Mouse (Mus musculus) testis, adult 2 months (tissue): ENCODE results near the gene Vps53. TPM values are rescaled to one million over a fixed set of nuclear protein-coding genes. Genes with fewer than 3 reads are reported as not detected.

ENCODE experiments used
- H3K27ac ChIP-seq: fragments of 200-500 bp; 2 replicates; pipeline ENCODE4 v1.5.1; 2012; ENCODE audit warnings: low read depth, low read length; ENCODE audit not compliant: control insufficient read depth, insufficient read depth
- H3K27me3 ChIP-seq: fragments of 200-500 bp; 2 replicates; pipeline ENCODE4 v1.6.1; 2012; ENCODE audit warnings: mild to moderate bottlenecking, low read length, moderate library complexity; ENCODE audit not compliant: control insufficient read depth, insufficient read depth
- H3K36me3 ChIP-seq: fragments of 200-500 bp; 2 replicates; pipeline ENCODE4 v1.6.1; 2012; ENCODE audit warnings: mild to moderate bottlenecking, low read length; ENCODE audit not compliant: control insufficient read depth, insufficient read depth
- H3K4me1 ChIP-seq: fragments of 200-500 bp; 2 replicates; pipeline ENCODE4 v1.6.1; 2012; ENCODE audit warnings: low read length; ENCODE audit not compliant: control insufficient read depth, insufficient read depth
- H3K4me3 ChIP-seq: fragments of 200-500 bp; 2 replicates; pipeline ENCODE4 v1.5.1; 2012; ENCODE audit warnings: low read depth, mild to moderate bottlenecking, low read length, moderate library complexity, mixed read lengths; ENCODE audit not compliant: control insufficient read depth
- CTCF ChIP-seq: fragments of 200-500 bp; IDR thresholded peaks from 2 replicates; pipeline ENCODE4 v1.5.1; 2012; ENCODE audit warnings: low read depth, mild to moderate bottlenecking, inconsistent platforms, low read length, moderate library complexity; ENCODE audit not compliant: control insufficient read depth, insufficient read depth, insufficient replicate concordance
- POLR2A ChIP-seq: fragments of 200-500 bp; IDR thresholded peaks from 2 replicates; pipeline ENCODE4 v1.6.1; 2012; ENCODE audit warnings: low read depth, mild to moderate bottlenecking, inconsistent platforms, low read length, moderate library complexity; ENCODE audit not compliant: control insufficient read depth
- polyA plus RNA-seq: library from polyadenylated mRNA; depleted of rRNA; stranded (reverse); fragments of >200 nt; gene quantifications from 2 replicates; pipeline ENCODE4 v1.2.3, GENCODE M21; 2012; rRNA removed

Vps53 gene
- 11.5 and 11.7 TPM in 2 replicates for polyA plus RNA-seq

DNA sequence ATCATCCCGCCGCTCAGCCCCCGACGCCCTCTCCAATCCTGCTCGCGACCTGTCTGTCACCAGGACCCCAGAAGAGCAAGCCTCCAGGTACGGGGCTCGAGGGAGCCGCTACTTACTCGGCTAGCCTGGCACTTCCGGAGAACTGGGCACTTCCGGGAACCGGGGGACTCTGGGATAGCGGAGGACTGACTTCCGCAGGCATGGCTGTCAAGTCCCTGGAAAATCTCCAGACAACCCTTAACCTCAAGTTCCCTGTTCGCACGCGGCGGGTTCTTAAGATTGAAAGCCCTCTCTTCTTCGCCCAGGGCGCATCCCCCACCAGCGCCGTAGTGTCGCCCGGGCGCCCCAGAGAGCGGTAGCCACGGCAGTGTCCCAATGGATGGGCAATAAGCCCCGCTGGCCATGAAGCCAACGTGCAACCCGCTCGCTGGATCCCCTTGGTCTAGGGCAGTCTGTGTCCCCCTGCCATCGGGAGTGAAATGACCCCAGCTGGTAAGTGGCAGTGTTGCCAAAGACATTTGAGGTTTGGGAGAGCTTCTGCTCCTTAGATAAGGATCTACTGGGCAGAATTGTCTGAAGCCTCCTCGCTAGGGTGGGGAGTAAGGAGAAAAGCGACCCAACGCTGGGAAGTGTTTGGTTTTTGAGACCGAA is at the start of gene Vps53, which contains the start of gene Fam57a:
Vps53 (minus strand) TSS at position 153 of the 651 bp plus-strand sequence.
Fam57a (plus strand) TSS at position 177 of the 651 bp plus-strand sequence.
- Histone ChIP-seq H3K36me3 (no peaks in the 10 kb centered on the region), H3K4me1 (peaks cover 7% of the 10 kb centered on the region), H3K4me3 (peak within 1 kb of the TSS; percentile 100), H3K27ac (peak within 1 kb of the TSS; percentile 86), H3K27me3 (no peaks in the 10 kb centered on the region)
- TF ChIP-seq POLR2A: peak; percentile 54; the same call in 1 of the 2 replicates
- TF ChIP-seq CTCF: no peak

DNA sequence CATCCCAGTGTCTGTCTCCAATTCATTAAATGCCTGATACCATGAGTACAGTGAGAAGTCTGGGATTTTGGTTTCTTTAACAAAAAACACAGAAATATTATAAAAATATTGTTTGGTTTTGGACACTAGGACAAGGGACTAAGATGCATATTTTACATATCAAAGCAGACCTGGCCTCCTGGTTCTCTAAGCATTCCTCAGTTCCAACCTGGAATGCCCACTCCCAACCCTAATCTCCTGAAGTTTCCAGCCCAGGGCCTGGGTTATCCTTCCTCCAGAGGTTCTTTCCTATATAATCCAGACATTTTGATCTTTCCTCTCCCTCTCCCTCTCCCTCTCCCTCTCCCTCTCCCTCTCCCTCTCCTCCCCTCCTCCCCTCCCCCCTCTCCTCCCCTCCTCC is 45.6 kb upstream of the Vps53 start:
- no peak overlapping the region for H3K27ac ChIP-seq
- H3K4me1 ChIP-seq: no peaks in the 10 kb centered on the region
- TF ChIP-seq CTCF (no peak), POLR2A (no peak)
- no peaks in the 10 kb centered on the region for H3K36me3 ChIP-seq
- no peak overlapping the region for H3K4me3 ChIP-seq
- no peaks in the 10 kb centered on the region for H3K27me3 ChIP-seq

DNA sequence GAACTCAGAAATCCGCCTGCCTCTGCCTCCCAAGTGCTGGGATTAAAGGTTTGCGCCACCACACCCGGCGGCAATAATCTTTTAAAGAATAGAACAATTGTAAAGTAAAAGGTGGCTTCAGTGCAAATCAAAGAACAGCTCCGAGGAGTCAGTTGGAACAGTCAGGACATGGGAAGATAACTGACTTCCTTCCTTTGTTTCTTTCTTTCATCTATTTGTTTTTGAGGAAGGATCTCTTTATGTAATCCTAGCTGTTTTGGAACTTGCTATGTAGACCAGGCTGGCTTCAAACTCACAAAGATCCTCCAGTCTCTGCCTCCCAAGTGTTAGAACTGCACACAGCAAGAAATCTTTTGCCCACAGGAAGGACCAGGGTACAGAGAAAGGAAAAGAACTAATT is 45.2 kb upstream of the Vps53 start:
- Histone ChIP-seq H3K27me3 (no peaks in the 10 kb centered on the region), H3K4me3 (no peak overlapping the region), H3K4me1 (no peaks in the 10 kb centered on the region), H3K36me3 (no peaks in the 10 kb centered on the region), H3K27ac (no peak overlapping the region)
- TF ChIP-seq CTCF (no peak), POLR2A (no peak)

DNA sequence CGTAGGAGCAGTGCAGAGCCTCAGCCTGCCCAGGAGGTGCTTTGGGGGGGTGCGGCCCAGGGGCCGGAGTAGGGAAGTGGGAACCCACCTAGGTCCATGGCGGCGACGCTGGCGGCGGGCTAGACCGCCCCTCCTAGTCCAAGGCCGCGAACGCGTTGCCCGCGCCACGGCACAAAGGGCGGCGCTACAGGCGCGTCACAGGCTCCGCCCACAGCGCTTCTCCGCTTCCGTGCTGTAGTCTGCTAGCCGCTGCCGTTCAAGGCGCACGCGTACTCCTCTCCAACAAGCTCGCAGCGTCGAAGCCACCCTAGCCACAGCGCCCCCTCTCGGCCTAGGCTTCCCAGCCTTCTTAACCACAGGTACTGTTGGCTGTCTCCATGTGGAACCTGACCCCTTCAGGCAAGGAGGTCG is 37.9 kb upstream of the Vps53 start, which contains the start of the genes Dbil5 and Gemin4:
Dbil5 (plus strand) TSS at position 219 of the 411 bp plus-strand sequence.
Gemin4 (minus strand) TSS at position 275 of the 411 bp plus-strand sequence.
- no peaks in the 10 kb centered on the region for H3K4me1 ChIP-seq
- peak within 1 kb of the TSS; percentile 92 for H3K4me3 ChIP-seq
- H3K27me3 ChIP-seq: no peaks in the 10 kb centered on the region
- H3K36me3 ChIP-seq: no peaks in the 10 kb centered on the region; the same call in none of the 2 replicates
- TF ChIP-seq POLR2A (peak; percentile 99), CTCF (peak; percentile 97)
- peak within 1 kb of the TSS; percentile 87 for H3K27ac ChIP-seq

DNA sequence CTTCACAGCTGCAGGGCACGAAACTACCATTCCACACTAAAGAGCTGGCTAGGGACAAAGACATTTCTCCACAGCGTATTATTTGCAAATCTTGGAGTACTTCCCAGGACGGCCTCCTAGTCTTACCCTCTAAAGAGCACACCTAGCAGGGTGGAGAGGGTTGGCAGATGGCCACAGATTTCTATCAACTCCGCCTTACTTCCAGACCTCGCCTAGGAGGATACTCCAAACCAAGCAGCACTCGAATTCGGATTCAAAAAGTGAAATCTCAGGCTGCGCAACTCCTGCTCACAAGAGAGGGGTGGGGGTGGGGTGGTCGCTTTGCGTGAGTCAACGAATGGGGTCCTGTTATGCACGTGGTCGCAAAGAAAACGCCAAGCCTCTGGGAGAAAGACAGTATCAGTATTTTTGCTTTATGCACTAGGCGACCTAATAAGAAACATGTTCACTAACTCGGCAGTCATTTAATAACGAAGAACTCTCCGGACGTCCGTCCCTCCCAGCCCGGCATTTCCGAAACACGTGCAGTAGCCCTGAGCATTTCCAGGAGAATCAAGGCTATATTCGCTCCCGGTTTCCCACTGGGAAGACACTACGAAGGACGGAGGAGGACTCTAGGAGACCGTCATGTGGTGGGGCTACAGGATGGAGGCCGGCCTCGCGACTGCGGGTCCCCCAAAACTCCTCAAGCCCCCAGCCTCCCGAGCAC is 37.4 kb upstream of the Vps53 start:
- no peaks in the 10 kb centered on the region; the same call in none of the 2 replicates for H3K36me3 ChIP-seq
- H3K27ac ChIP-seq: peak overlapping the region; percentile 87
- no peak; the same call in 1 of the 2 replicates for TF ChIP-seq POLR2A
- TF ChIP-seq CTCF: no peak
- H3K4me1 ChIP-seq: no peaks in the 10 kb centered on the region
- H3K27me3 ChIP-seq: no peaks in the 10 kb centered on the region
- peak overlapping the region; percentile 92 for H3K4me3 ChIP-seq

DNA sequence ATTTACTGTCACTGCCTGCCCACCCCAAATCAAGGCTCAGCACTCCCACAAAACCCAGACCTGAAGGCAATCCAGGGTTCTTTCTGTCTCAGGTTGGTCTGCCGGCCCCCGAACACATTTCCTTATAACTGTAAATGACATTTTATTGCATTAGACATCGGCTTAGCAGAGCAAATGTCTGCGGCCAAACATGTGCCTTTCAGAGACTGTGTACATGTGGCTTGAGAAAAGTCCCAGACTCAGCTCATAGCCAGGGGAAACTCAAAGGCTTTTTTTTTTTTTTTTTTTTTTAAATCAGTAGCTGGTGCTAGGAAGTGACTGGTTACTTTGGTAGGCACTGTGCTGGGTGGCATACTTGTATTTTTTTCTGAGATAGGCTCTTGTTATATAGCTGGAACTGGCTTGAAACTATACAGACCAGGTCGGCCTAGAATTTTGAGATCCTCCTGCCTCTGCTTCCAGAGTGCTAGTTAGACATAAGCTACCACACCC is 36.6 kb upstream of the Vps53 start:
- Histone ChIP-seq H3K27me3 (no peaks in the 10 kb centered on the region), H3K4me1 (no peaks in the 10 kb centered on the region), H3K36me3 (no peaks in the 10 kb centered on the region; the same call in none of the 2 replicates), H3K4me3 (peak overlapping the region; percentile 92), H3K27ac (no peak overlapping the region)
- no peak for TF ChIP-seq POLR2A
- TF ChIP-seq CTCF: no peak

DNA sequence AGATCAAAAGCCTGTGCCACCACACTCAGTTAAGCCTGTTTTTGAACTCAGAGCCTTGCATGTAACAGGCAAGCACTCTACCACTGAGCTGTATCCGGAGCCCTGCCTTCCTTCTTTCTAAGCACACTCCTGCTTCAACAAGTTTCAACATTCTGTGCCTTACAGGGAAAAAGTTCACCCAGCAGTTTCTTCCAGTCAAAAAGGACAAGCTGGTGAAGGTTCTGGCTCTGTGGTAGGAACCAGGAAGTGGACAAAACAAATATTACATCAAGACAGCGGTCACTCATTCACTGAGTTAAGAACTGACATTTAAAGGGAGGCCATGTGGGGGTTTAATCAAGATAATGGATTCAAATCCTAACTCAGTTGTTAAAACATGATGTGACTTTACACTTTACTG is 35.6 kb upstream of the Vps53 start:
- no peaks in the 10 kb centered on the region; the same call in none of the 2 replicates for H3K36me3 ChIP-seq
- H3K27ac ChIP-seq: no peak overlapping the region
- H3K4me1 ChIP-seq: no peaks in the 10 kb centered on the region
- no peak for TF ChIP-seq CTCF
- no peak for TF ChIP-seq POLR2A
- H3K4me3 ChIP-seq: peak overlapping the region; percentile 32; the same call in 1 of the 2 replicates
- H3K27me3 ChIP-seq: no peaks in the 10 kb centered on the region
